Mouse (Mus musculus) MEL (cell line): ENCODE measurements around the gene Grn.

Experiments
- CTCF ChIP-seq, 3 experiments: IDR thresholded peaks in 2 of 3; conservative IDR thresholded peaks in 1 of 3; 2 replicates each; pipeline ENCODE4 v1.5.1; 2011 to 2012; ENCODE audit warnings: low read length in 3 of 3, low read depth in 2 of 3, mild to moderate bottlenecking in 2 of 3, improper control_type of control experiment in 1 of 3, inconsistent platforms in 1 of 3, mixed read lengths in 1 of 3, moderate library complexity in 1 of 3; ENCODE audit not compliant: control insufficient read depth in 1 of 3, insufficient read depth in 1 of 3, poor library complexity in 1 of 3, severe bottlenecking in 1 of 3
- KAT2A ChIP-seq: conservative IDR thresholded peaks from 2 replicates; pipeline ENCODE4 v1.6.1; 2012; ENCODE audit warnings: low read depth, low read length, improper control_type of control experiment, inconsistent platforms
- POLR2A ChIP-seq, 2 experiments: IDR thresholded peaks; 2 replicates each; pipeline ENCODE4 v1.6.1; 2011 to 2012; ENCODE audit warnings: low read length in 2 of 2, mild to moderate bottlenecking in 2 of 2, control low read depth in 1 of 2, improper control_type of control experiment in 1 of 2, low read depth in 1 of 2, moderate library complexity in 1 of 2; ENCODE audit not compliant: control insufficient read depth in 1 of 2, insufficient read depth in 1 of 2, poor library complexity in 1 of 2
- TCF12 ChIP-seq: IDR thresholded peaks from 2 replicates; pipeline ENCODE4 v1.6.1; 2014; ENCODE audit warnings: low read depth, mild to moderate bottlenecking, inconsistent platforms, low read length, improper control_type of control experiment, moderate library complexity

GRCm38 (mm10) chr11:102413059-102413458, 17.1 kb upstream of the Grn start:
- TF ChIP-seq CTCF (IDR thresholded peaks at IDR 0.05 in 2 of 3, conservative IDR thresholded peaks at IDR 0.05 in 1 of 3; ENCODE audit: control insufficient read depth in 1 of 3, insufficient read depth in 1 of 3, low read depth in 2 of 3, low read length in 3 of 3, poor library complexity in 1 of 3, severe bottlenecking in 1 of 3) (no peak), TCF12 (no peak), KAT2A (no peak), POLR2A (IDR thresholded peaks at IDR 0.05; ENCODE audit: control insufficient read depth in 1 of 2, insufficient read depth in 1 of 2, low read depth in 1 of 2, low read length in 2 of 2, poor library complexity in 1 of 2) (no peak)
